Mouse (Mus musculus): ENCODE measurements around the gene Slc38a11.

DNA sequence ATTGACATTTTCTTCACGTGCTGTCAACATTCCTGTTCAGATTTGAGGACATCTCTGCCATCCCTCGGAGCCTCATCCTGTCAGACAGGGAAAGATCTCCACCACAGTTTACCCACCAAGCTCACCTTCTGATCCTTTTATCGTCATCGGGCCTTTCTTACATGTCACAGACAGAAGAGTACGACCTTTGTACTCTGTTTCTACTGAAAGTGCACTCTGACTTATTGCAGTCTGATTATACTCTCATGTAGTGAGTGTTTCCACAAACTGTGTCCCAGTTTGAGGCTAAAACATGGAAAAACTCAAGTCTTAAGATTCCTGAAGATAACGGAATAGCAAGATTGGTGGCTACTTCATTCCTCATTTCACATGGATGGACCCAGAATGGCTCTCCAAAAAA, 21.0 kb upstream of the Slc38a11 start:
- TF ChIP-seq ETS1 (IDR thresholded peaks at IDR 0.05; ENCODE audit: low read depth, low read length) (no peak), SIN3A (IDR thresholded peaks at IDR 0.05; ENCODE audit: low read length) (no peak), CTCF (IDR thresholded peaks at IDR 0.05 in 2 of 3, conservative IDR thresholded peaks at IDR 0.05 in 1 of 3; ENCODE audit: control insufficient read depth in 1 of 3, insufficient read depth in 1 of 3, low read depth in 2 of 3, low read length in 3 of 3, poor library complexity in 1 of 3, severe bottlenecking in 1 of 3) (no peak), GATA1 (IDR thresholded peaks at IDR 0.05; ENCODE audit: low read depth, low read length) (no peak), MAFK (IDR thresholded peaks at IDR 0.05; ENCODE audit: borderline replicate concordance, low read depth, low read length) (no peak), POLR2A (IDR thresholded peaks at IDR 0.05; ENCODE audit: control insufficient read depth in 1 of 2, insufficient read depth in 1 of 2, low read depth in 1 of 2, low read length in 2 of 2, poor library complexity in 1 of 2) (no peak), RAD21 (IDR thresholded peaks at IDR 0.05; ENCODE audit: low read depth, low read length) (no peak), ZNF384 (IDR thresholded peaks at IDR 0.05; ENCODE audit: low read depth, low read length) (no peak), POLR2AphosphoS2 (IDR thresholded peaks at IDR 0.05; ENCODE audit: low read length) (no peak), TAL1 (IDR thresholded peaks at IDR 0.05; ENCODE audit: low read length) (no peak), EP300 (IDR thresholded peaks at IDR 0.05; ENCODE audit: low read depth in 1 of 2, low read length in 2 of 2) (no peak)

All from MEL (cell line).